Mouse (Mus musculus) ovary, adult 18-20 months (tissue): Measurements from ENCODE around the gene Stard10.

Source experiments
- DNase-seq: peaks from one replicate; pipeline ENCODE4 v3.0.0; 2022; ENCODE audit warnings: low spot score, mixed read lengths

Gene Stard10

GRCm38 (mm10) chr7:101373082-101373481 is 56.2 kb downstream of the Stard10 start:
- no peak for DNase-seq

GRCm38 (mm10) chr7:101374155-101374554 is 57.3 kb downstream of the Stard10 start:
- no peak for DNase-seq

GRCm38 (mm10) chr7:101376701-101377340 is 59.9 kb downstream of the Stard10 start:
- no peak for DNase-seq

GRCm38 (mm10) chr7:101377741-101378262 is 60.9 kb downstream of the Stard10 start:
- DNase-seq, result peak; percentile 60

GRCm38 (mm10) chr7:101378285-101378684 is 61.4 kb downstream of the Stard10 start:
- no peak for DNase-seq

GRCm38 (mm10) chr7:101378796-101379465 is 62.0 kb downstream of the Stard10 start:
- no peak for DNase-seq

GRCm38 (mm10) chr7:101379732-101380131 is 62.8 kb downstream of the Stard10 start:
- DNase-seq, result no peak

GRCm38 (mm10) chr7:101381512-101381911 is 64.6 kb downstream of the Stard10 start:
- no peak for DNase-seq

- DNase-seq, result no peak
Observed at GRCm38 (mm10) chr7:101382378-101382777, 65.5 kb downstream of the Stard10 start.

DNA sequence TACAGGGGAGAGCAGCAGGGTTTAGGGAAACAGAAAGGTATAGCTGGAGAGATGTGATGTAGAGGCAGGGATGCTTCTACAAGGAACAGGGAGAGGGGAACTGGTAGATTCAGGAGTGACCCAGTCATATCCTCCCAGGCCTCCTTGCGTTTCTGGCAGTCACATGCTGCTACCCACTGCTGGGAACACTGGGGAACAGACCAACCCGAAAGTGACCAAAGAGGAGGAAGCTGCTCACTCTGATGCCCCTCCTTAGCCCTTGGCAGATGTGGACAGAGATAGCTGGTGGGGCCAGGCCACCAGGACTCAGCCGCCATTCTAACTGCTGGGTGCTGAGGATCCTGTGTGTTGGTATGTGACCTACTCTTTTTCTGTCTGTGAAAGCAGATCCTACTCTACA is 66.9 kb downstream of the Stard10 start:
- DNase-seq, result no peak

GRCm38 (mm10) chr7:101384931-101385330 is 68.0 kb downstream of the Stard10 start:
- DNase-seq, result no peak

GRCm38 (mm10) chr7:101385331-101385733 is 68.4 kb downstream of the Stard10 start:
- DNase-seq, result no peak

DNA sequence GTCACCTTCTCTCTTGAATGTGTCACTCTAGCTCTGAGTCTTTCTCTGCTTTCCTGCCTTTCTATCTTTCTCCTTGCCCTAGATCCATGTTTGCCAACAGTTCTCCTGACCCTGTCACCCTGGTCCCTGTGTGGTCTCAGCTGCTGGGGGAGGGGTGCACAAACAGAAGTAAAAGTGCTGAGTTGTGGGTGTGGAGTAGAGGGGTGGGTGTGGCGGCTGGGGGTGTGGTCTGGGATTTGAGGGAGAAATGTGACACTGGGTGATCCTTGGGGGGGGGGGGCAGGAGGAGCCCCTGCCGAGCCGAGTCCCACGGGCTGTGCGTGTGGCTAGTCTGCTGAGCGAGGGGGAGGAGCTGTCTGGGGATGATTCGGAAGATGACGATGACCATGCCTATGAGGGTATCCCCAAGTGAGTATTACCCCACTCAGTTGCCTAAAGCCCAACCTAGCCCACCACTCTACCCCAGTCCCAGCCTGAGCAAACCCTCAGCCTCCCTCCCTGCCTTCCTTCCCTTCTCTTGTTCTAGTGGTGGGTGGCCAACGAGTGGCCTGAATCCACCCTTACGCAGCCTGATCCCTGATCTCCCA is 69.1 kb downstream of the Stard10 start:
- DNase-seq, result no peak

- no peak for DNase-seq
Observed at GRCm38 (mm10) chr7:101389256-101389655, 72.4 kb downstream of the Stard10 start.

- DNase-seq, result no peak
Observed at GRCm38 (mm10) chr7:101391909-101392479, 75.1 kb downstream of the Stard10 start.

GRCm38 (mm10) chr7:101393015-101393414 is 76.1 kb downstream of the Stard10 start:
- no peak for DNase-seq

GRCm38 (mm10) chr7:101393694-101394504 is 77.0 kb downstream of the Stard10 start:
- DNase-seq, result peak; percentile 65

DNA sequence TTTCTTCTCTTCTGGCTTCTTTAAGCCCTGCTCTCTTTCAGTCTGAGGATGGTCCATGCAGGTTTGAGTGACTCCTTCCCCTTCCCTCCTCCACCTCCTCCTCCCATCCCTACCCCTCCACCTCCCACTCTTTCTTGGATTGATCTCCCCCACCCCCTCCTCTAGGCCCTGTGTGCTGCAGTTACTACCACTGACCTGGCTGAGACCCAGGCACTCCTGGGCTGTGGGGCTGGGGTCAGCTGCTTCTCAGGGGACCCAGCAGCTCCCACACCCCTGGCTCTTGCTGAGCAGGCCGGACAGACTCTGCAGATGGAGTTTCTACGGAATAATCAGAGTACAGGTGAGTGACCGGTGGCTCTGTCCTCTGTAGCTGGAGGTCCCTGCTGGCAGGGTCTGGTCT is 77.7 kb downstream of the Stard10 start:
- no peak for DNase-seq

GRCm38 (mm10) chr7:101395471-101395870 is 78.6 kb downstream of the Stard10 start:
- no peak for DNase-seq
